Mouse (Mus musculus): ENCODE measurements around the gene Hdac10.

GRCm38 (mm10) chr15:89147456-89147855, 19.0 kb upstream of the Hdac10 start:
- TF ChIP-seq CTCF (IDR thresholded peaks at IDR 0.05; ENCODE audit: low read depth, low read length) (no peak), POLR2A (IDR thresholded peaks at IDR 0.05; ENCODE audit: extremely low read depth, insufficient read depth, low read length) (no peak)
